Mouse (Mus musculus): ENCODE data around the gene Ttf1. TPM values are rescaled to one million over a fixed set of nuclear protein-coding genes. Genes with fewer than 3 reads are reported as not detected.
"Not testable (repeated sequence)": the region's sequence is repeated elsewhere in the genome, so short reads cannot be mapped to it uniquely, and the experiment has no call there.

Ttf1 gene
- polyA plus RNA-seq, 1 experiment from 2014 or later: 9.2 TPM

DNA sequence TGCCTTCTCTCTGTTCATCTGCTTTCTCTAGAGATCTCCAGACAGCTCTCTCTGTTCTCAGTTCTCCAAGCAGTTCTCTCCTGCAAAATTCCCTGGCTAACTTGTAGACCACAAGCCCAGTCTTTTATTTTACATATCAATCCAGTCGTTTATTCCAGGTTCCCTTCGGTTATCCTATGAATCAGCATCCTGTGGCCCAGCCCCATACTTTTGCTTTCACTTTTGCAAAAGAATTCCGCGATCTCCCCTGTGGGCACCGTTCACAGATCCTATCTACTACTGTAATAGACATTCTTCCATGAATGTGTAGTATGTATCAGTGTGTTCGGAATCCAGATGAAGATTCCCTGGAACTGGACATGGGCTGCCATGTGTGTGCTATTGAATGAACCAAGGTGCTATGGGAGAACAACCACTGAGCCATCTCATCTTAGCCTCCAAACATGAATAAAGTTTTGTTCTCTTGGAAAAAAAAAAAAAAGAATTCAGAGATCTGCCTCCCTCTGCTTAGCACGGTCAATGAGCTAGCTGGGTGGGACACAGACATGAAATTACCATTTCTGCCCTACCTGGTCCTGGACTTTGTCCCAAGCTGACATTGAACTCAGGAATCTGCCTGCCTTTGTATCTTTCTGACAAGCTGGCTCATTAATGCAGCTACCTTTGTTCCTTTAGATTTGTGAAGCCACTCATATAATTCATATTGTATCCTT, 40.9 kb downstream of the Ttf1 start:
- WGBS: 63% methylated on average over 7 of the region's 7 CpGs
- H3K4me2 ChIP-seq: no peak overlapping the region
- H3K27ac ChIP-seq: no peak overlapping the region
- no peak overlapping the region for H3K9ac ChIP-seq
- no peak overlapping the region for H3K4me3 ChIP-seq
- H3K36me3 ChIP-seq: no peaks in the 10 kb centered on the region
- H3K4me1 ChIP-seq: 0 out of 2 replicates have a peak, but pooled peaks cover 2% of the 10 kb centered on the region
- ATAC-seq (ENCODE audit: insufficient number of reproducible peaks, low FRiP score, low TSS enrichment, low read depth): no peak
- H3K27me3 ChIP-seq: no peaks in the 10 kb centered on the region
- H3K9me3 ChIP-seq: no peaks in the 10 kb centered on the region

DNA sequence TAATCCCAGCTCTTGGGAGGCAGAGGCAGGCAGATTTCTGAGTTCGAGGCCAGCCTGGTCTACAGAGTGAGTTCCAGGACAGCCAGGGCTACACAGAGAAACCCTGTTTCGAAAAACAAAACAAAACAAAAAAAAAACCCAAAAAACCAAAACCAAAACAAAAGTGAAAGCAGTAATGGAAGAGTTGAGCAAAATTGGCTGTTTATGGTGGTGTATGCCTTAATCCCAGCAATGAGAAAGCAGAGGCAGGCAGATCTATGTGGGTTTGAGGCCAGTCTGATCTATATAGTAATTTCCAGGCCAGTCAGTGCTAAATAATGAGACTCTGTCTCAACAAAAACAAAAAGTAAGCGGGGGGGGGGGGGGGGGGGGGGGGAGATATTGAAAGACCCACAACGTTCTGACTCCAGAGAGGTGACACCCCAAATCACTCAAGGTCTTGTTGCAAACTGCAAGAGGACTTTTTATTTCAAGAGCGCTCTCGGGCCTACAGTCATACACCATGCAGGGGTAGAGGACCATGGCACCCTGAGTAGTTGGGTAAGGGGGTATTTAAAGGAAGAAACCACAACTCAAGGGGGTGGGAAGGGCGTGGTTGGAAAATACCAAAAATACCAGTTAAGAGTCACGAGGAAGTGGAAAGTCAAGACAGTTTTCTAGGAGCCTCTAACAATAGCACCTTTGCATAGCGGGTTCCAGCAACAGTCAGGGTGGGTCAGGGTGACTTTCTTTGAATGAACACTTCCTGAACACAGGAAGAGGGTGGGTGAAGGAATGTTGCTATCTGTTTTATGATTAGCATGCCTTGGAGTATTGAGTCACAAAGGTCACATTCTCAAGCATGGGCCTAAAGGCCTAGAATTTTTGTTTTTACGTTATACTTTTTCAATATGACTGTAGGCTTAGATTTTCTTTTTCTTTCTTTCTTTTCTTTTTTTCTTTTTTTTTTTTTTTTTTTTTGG, 42.6 kb downstream of the Ttf1 start:
- not testable (repeated sequence) for H3K27ac ChIP-seq; H3K4me1 ChIP-seq; H3K27me3 ChIP-seq; H3K9ac ChIP-seq; H3K4me3 ChIP-seq; H3K4me2 ChIP-seq; H3K36me3 ChIP-seq; H3K9me3 ChIP-seq; ATAC-seq (ENCODE audit: insufficient number of reproducible peaks, low FRiP score, low TSS enrichment, low read depth)
- WGBS: 79% methylated on average over 10 of the region's 10 CpGs

DNA sequence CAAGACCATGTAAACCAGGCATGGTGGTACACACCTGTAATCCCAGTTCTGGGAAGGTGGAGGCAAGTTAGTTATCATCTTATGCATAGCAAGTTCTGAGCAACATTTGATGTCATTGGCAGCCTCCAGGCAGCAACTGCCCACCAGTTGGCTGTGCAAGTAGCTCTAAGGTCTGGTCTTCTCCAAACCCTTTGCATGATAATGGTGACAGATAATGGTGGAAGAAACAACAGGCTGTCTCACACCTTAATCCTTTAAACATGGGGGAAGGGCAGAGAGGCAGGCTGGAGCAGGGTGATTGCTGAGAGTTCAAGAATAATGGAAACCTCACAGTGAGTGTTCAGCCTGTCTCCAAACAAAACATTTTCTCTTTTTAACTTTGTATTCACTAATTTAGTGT, 60.9 kb downstream of the Ttf1 start:
- no peaks in the 10 kb centered on the region for H3K9me3 ChIP-seq
- H3K36me3 ChIP-seq: no peaks in the 10 kb centered on the region
- no peak overlapping the region for H3K27ac ChIP-seq
- ATAC-seq (ENCODE audit: insufficient number of reproducible peaks, low FRiP score, low TSS enrichment, low read depth): no peak
- no peak overlapping the region for H3K9ac ChIP-seq
- H3K4me1 ChIP-seq: peaks cover under 1% of the 10 kb centered on the region
- no peak overlapping the region for H3K4me2 ChIP-seq
- H3K4me3 ChIP-seq: no peak overlapping the region
- H3K27me3 ChIP-seq: no peaks in the 10 kb centered on the region

DNA sequence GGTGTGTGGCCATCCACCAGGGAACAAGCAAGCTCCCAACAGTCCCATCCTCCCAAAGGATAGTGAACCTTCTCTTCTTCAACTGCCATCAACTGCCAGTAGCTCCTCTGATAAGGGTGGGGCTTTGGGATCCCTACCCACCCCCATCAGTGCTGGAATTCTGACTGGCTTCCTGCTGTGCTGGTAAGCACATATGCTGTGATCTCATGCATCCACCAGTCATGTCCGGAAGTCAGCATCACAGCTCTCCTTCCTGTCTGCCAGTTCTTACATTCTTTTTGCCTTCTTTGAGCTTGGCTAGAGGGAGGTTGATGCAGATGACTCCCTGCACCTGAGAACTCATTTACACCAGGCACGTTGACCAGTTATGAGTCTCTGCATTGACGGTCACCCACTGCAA, 62.4 kb downstream of the Ttf1 start:
- H3K27ac ChIP-seq: no peak overlapping the region
- no peaks in the 10 kb centered on the region for H3K9me3 ChIP-seq
- H3K4me3 ChIP-seq: no peak overlapping the region
- H3K27me3 ChIP-seq: no peaks in the 10 kb centered on the region
- no peak overlapping the region for H3K4me2 ChIP-seq
- WGBS: 68% methylated on average over 3 of the region's 3 CpGs
- H3K4me1 ChIP-seq: peaks cover 8% of the 10 kb centered on the region
- ATAC-seq (ENCODE audit: insufficient number of reproducible peaks, low FRiP score, low TSS enrichment, low read depth): no peak
- H3K36me3 ChIP-seq: peaks cover 5% of the 10 kb centered on the region; the same call in 1 of the 2 replicates
- no peak overlapping the region for H3K9ac ChIP-seq

DNA sequence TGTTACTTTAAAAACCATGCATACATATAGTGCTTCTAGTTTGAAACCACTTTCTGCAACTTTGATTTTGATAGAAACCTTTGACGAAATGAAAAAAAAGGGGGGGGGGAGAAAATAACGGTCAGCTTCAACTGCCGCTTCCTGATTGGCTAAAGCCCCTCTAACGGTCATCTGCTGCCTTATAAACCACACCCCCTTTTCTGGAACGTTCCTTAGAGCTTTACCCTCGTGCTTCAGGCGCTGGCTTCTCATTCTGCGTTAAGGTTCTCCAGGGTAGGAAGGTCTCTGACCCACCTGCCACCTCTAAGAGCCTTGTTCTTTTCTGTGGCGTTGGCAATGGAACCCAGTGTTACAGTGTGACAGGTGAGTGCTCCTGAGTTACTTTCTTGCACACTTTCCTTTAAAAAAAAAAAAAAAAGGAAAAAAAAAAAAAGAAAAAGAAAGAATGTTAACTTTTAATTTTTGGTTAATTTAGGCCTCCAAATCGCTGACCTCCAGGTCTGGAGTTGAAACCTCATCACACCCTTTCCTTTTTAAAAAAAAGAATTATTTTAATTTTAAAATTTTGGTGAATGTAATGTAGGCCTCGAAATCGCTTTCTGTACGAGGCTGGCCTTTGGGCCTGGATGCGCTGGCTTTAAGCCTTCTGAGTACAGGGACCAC, 64.0 kb downstream of the Ttf1 start, which contains the start of gene Setx:
Gene Setx (plus strand): TSS at position 275 of the 663 bp plus-strand sequence.
- 62% methylated on average over 14 of the region's 14 CpGs for WGBS
- H3K4me3 ChIP-seq: peak within 1 kb of the TSS; percentile 78
- peaks cover 8% of the 10 kb centered on the region for H3K4me1 ChIP-seq
- peak within 1 kb of the TSS; percentile 66 for H3K4me2 ChIP-seq
- ATAC-seq (ENCODE audit: insufficient number of reproducible peaks, low FRiP score, low TSS enrichment, low read depth): no peak
- peaks cover 17% of the 10 kb centered on the region for H3K36me3 ChIP-seq
- H3K9ac ChIP-seq: peak within 1 kb of the TSS; percentile 82
- no peaks in the 10 kb centered on the region for H3K9me3 ChIP-seq
- H3K27me3 ChIP-seq: no peaks in the 10 kb centered on the region
- H3K27ac ChIP-seq: peak within 1 kb of the TSS; percentile 95

DNA sequence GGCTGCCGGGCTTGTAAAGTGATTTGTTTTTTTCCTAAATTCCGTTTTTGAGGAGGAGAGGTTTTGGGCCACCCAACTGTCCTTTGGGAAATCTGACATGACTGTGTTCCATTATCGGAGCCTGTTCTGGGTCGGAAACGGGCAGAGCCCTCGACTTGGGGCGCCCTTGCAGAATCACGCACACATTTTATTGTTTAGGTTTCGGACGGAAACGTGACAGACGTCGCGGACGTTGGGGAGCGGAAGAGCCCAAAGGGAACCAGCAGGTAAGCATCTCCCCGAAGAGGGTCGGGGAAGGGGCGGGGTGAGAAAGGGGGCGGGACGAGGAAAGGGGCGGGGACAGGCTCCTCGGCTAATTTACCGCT, 64.5 kb downstream of the Ttf1 start:
- H3K27ac ChIP-seq: peak overlapping the region; percentile 95
- 0% methylated on average over 20 of the region's 24 CpGs for WGBS

DNA sequence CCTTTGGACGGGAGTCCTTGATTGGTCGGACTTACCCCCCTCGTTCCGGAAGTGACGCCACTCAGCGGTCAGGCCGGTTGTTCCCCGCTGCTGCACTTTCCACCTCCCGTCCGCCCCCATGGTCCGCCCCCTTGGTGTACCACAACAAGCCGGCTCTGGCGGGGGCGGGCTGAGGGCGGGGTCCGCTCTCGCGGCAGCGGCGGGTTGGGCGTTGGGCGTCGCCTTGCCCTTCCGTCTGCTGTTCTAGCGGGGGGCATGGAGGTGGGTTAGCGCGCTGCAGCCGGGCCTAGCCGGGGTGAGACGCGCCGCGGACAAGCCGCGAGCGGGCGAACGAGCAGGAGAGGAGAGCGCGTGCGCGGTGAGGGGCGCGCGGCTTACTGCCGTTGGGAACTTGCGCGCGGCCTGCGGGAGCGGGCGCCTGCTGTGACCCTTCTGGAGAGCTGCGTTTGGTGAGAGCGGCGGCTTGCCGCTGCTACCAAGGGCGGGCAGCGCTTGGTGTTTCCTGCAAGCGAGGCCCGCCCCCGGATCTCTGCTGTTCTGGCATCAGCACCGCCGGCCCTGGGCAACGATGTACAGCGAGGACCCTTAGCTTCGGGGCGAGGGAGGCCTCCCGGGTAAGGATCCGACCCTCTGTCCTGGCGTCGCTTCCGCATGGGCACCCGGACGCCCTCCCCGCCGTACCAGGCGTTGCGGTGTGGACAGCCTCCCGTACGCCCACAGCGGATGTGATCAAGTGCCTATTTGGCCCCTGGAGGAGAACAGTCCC, 65.1 kb downstream of the Ttf1 start:
- WGBS: under 1% methylated on average over 78 of the region's 81 CpGs
- H3K27me3 ChIP-seq: no peaks in the 10 kb centered on the region
- H3K4me3 ChIP-seq: peak overlapping the region; percentile 78
- H3K9me3 ChIP-seq: no peaks in the 10 kb centered on the region
- H3K27ac ChIP-seq: peak overlapping the region; percentile 95
- peaks cover 28% of the 10 kb centered on the region for H3K36me3 ChIP-seq
- H3K9ac ChIP-seq: peak overlapping the region; percentile 82
- H3K4me2 ChIP-seq: peak overlapping the region; percentile 66
- H3K4me1 ChIP-seq: peaks cover 8% of the 10 kb centered on the region
- ATAC-seq (ENCODE audit: insufficient number of reproducible peaks, low FRiP score, low TSS enrichment, low read depth): peak; percentile 99

More for the DNA sequence above, 64.5 kb downstream of the Ttf1 start:
- Histone ChIP-seq H3K9me3 (no peaks in the 10 kb centered on the region), H3K4me2 (peak overlapping the region; percentile 66), H3K27me3 (no peaks in the 10 kb centered on the region), H3K4me1 (peaks cover 8% of the 10 kb centered on the region), H3K4me3 (peak overlapping the region; percentile 78), H3K36me3 (peaks cover 22% of the 10 kb centered on the region), H3K9ac (peak overlapping the region; percentile 42)
- ATAC-seq (ENCODE audit: insufficient number of reproducible peaks, low FRiP score, low TSS enrichment, low read depth): no peak

DNA sequence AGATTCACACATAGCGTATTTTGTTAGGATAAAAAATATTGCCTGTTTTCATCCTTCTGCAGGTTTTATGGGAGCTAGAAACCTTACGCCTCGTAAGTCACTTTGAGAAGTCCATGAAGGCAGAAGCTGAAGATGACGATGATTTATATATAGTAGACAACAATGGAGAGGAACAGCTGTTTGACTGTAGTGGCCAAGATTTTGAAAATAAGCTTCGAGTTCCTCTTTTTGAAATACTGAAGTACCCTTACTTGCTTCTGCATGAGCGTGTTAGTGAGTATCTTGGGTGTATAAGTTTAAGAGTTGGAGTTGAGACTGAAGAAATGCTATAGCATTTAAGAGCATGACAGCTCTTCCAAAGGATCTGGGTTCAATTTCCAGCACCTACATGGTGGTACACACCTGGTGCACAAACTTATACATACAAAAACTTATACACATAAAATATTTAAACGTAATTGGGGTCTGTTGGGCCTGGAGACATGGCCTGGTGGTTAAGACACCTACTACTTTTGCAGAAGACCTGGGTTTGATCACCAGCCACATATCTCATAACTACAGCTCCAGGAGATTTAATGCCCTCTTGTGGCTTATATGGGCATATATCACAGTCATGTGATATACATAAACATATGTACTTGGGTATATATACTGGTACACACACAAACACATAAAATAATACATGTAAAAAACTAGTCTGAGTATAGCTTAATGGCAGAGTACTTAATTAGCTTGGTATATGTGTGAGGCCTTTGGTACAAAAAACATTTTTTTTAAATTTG, 70.2 kb downstream of the Ttf1 start:
- no peak for ATAC-seq (ENCODE audit: insufficient number of reproducible peaks, low FRiP score, low TSS enrichment, low read depth)
- H3K4me3 ChIP-seq: no peak overlapping the region
- H3K9ac ChIP-seq: no peak overlapping the region
- H3K9me3 ChIP-seq: no peaks in the 10 kb centered on the region
- peaks cover 8% of the 10 kb centered on the region for H3K4me1 ChIP-seq
- no peaks in the 10 kb centered on the region for H3K27me3 ChIP-seq
- peaks cover 48% of the 10 kb centered on the region for H3K36me3 ChIP-seq
- no peak overlapping the region for H3K4me2 ChIP-seq
- 89% methylated on average over 7 of the region's 7 CpGs for WGBS
- H3K27ac ChIP-seq: no peak overlapping the region

DNA sequence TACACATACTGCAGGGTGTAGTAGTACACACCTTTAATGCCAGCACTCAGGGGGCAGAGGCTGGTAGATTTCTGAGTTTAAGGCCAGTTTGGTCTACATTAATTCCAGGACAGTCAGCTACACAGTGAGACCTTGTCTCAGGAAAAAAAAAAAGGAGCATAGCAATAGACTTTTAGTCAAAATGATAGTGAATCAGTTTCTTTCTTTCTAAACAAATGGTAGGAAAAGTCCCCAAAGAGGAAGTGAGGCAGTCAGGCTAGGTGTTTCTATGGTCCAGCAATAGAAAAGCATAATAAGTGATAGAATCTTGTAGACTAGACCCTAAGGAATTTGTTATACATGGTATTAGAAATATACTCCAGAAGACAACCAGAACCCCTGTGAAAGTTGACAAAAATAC, 75.1 kb downstream of the Ttf1 start:
- Histone ChIP-seq H3K27me3 (no peaks in the 10 kb centered on the region), H3K4me3 (no peak overlapping the region), H3K4me2 (no peak overlapping the region), H3K27ac (no peak overlapping the region), H3K9me3 (no peaks in the 10 kb centered on the region), H3K36me3 (peaks cover 47% of the 10 kb centered on the region), H3K9ac (no peak overlapping the region), H3K4me1 (no peaks in the 10 kb centered on the region)
- ATAC-seq (ENCODE audit: insufficient number of reproducible peaks, low FRiP score, low TSS enrichment, low read depth): no peak

Measured in limb, embryonic 15.5 days (tissue).